In genomic region chr3:89863276-89863675, GRCm38 (mm10) we compare ENCODE assay signal across 2 mouse cellular contexts. TPM values are rescaled to one million over a fixed set of nuclear protein-coding genes. Genes with fewer than 3 reads are reported as not detected.
"Had no signal": no experiment of that assay in that cellular context is flagged by ENCODE, and none has a peak within 500 bp of the region (broad histone marks: within the 10 kb centered on the region; RNA-seq: fewer than 3 reads in every experiment).

No protein-coding gene starts in this region.

RNA-seq across cellular contexts. Expression of gene She, which starts 32.1 kb away (rescaled TPM):
- total RNA-seq: megakaryocyte-erythroid progenitor cell, adult 5-6 weeks had no signal
- polyA plus RNA-seq: myocyte had no signal
